Comparison of ENCODE assay signal across 23 mouse cellular contexts in the genomic region with DNA sequence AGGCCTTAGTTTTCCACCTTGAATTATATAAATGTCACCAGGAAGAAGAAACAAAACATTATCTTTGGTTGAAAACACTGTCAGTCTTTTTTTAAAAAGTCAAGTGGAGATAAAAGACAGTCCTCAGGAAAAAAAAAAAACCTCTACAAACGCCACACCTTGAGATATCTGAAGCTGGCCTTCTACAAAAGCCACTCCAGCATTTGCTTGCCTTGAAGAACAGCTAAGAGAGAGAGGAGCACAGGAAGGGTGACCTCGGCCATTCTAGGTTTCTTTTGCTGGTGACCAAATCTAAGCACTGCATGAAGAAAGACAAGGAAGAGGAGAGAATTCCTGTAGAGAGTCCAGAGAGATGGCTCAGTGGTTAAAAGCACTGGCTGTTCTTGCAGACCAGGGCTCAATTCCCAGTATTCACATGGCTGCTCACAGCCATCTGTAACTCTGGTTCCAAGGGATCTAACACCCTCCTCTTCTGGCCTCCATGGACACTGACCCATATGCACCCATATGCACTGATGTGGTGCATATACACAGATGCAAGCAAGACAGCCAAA.
DNase-seq lines count a peak whose midpoint lies in the region; ATAC-seq and TF ChIP-seq lines count a peak whose summit lies in the region.
"Had no signal": no experiment of that assay in that cellular context is flagged by ENCODE, and none has a peak within 500 bp of the region (broad histone marks: within the 10 kb centered on the region; RNA-seq: fewer than 3 reads in every experiment).

No protein-coding gene starts in this region.

- peak in 1 of 2 experiments; percentile 13; a peak in 1 of 4 replicates for TF ChIP-seq EP300 in MEL (IDR thresholded peaks at IDR 0.05; ENCODE audit: low read depth in 1 of 2, low read length in 2 of 2)
- TF ChIP-seq EP300 in stomach, postnatal 0 days (optimal IDR thresholded peaks at IDR 0.05) = no peak

- no peaks in the 10 kb centered on the region for H3K79me2 ChIP-seq in MEL (ENCODE audit: control insufficient read depth, insufficient read depth, low read length, poor library complexity)

- 0 out of 2 replicates have a peak overlapping the region, but pooled peaks have one; percentile 22 for H3K27ac ChIP-seq in heart, embryonic 10.5 days
- peak overlapping the region; percentile 35; the same call in 1 of the 2 replicates for H3K27ac ChIP-seq in MEL (ENCODE audit: control insufficient read depth, low read depth, low read length)
- H3K27ac ChIP-seq in stomach, postnatal 0 days (replicated peaks) = 0 out of 2 replicates have a peak overlapping the region, but pooled peaks have one; percentile 13
- H3K27ac ChIP-seq: embryonic facial prominence, embryonic 15.5 days; heart, embryonic 13.5 days; hindbrain, embryonic 13.5 days had no signal

- WGBS in heart, embryonic 10.5 days = 51% methylated on average over 2 of the region's 2 CpGs
- WGBS in stomach, postnatal 0 days = 47% methylated on average over 2 of the region's 2 CpGs

- no peaks in the 10 kb centered on the region for H3K27me3 ChIP-seq in heart, embryonic 10.5 days (ENCODE audit: insufficient read depth, poor library complexity, severe bottlenecking)
- no peaks in the 10 kb centered on the region for H3K27me3 ChIP-seq in MEL (ENCODE audit: control insufficient read depth in 1 of 2, insufficient read depth in 2 of 2, low read length in 2 of 2)
- no peaks in the 10 kb centered on the region for H3K27me3 ChIP-seq in stomach, postnatal 0 days (ENCODE audit: control insufficient read depth, insufficient read depth, low read length)
- H3K27me3 ChIP-seq: embryonic facial prominence, embryonic 12.5 days; embryonic facial prominence, embryonic 15.5 days; heart, embryonic 13.5 days; hindbrain, embryonic 13.5 days; Patski had no signal

- ATAC-seq in stomach, postnatal 0 days (ENCODE audit: low FRiP score, low TSS enrichment) = no peak
- ATAC-seq: forebrain, embryonic 14.5 days; forebrain, postnatal 0 days; hindbrain, embryonic 16.5 days; intestine, embryonic 16.5 days; Patski had no signal

- H3K4me1 ChIP-seq in heart, embryonic 10.5 days = peaks cover 39% of the 10 kb centered on the region
- H3K4me1 ChIP-seq in MEL (ENCODE audit: control insufficient read depth in 1 of 2, insufficient read depth in 2 of 2, low read length in 2 of 2) = peaks cover 17 to 42% of the 10 kb centered on the region in 2 experiments
- H3K4me1 ChIP-seq in stomach, postnatal 0 days (replicated peaks; ENCODE audit: control insufficient read depth, insufficient read depth) = 0 out of 2 replicates have a peak, but pooled peaks cover 3% of the 10 kb centered on the region

- TF ChIP-seq CTCF in MEL (IDR thresholded peaks at IDR 0.05 in 2 of 3, conservative IDR thresholded peaks at IDR 0.05 in 1 of 3; ENCODE audit: control insufficient read depth in 1 of 3, insufficient read depth in 1 of 3, low read depth in 2 of 3, low read length in 3 of 3, poor library complexity in 1 of 3, severe bottlenecking in 1 of 3) = no peak
- TF ChIP-seq CTCF in stomach, postnatal 0 days (IDR thresholded peaks at IDR 0.05; ENCODE audit: low read depth) = no peak

- no peak for TF ChIP-seq POLR2A in MEL (IDR thresholded peaks at IDR 0.05; ENCODE audit: control insufficient read depth in 1 of 2, insufficient read depth in 1 of 2, low read depth in 1 of 2, low read length in 2 of 2, poor library complexity in 1 of 2)

- TF ChIP-seq RAD21 in MEL (IDR thresholded peaks at IDR 0.05; ENCODE audit: low read depth, low read length) = no peak

- DNase-seq in heart, embryonic 10.5 days (ENCODE audit: low spot score) = no peak
- no peak for DNase-seq in heart, postnatal 4 days
- peak; percentile 65 for DNase-seq in A20 (ENCODE audit: low read depth, low spot score)
- DNase-seq in MEL (ENCODE audit: low read depth, low spot score) = no peak
- DNase-seq in stomach, postnatal 0 days (ENCODE audit: low spot score) = no peak
- no peak for DNase-seq in cerebellum, postnatal 25 days
- no peak for DNase-seq in urinary bladder, postnatal 4 days (ENCODE audit: low spot score in 2 of 2)
- DNase-seq: adrenal gland, postnatal 10 days; adrenal gland, postnatal 36 days; cerebellum, adult 18-20 months; cerebellum, adult 9-10 months; cerebellum, postnatal 14 days; forebrain, postnatal 0 days; gastrocnemius, postnatal 25 days; heart, postnatal 14 days had no signal

- H3K9me3 ChIP-seq in heart, embryonic 10.5 days = no peaks in the 10 kb centered on the region
- H3K9me3 ChIP-seq in MEL (replicated peaks; ENCODE audit: insufficient read depth, low read length) = no peaks in the 10 kb centered on the region
- H3K9me3 ChIP-seq in stomach, postnatal 0 days (ENCODE audit: control insufficient read depth, low read length) = no peaks in the 10 kb centered on the region
- H3K9me3 ChIP-seq: embryonic facial prominence, embryonic 12.5 days; embryonic facial prominence, embryonic 15.5 days; heart, embryonic 13.5 days; hindbrain, embryonic 13.5 days had no signal

- H3K4me2 ChIP-seq in stomach, postnatal 0 days (replicated peaks; ENCODE audit: low read depth) = no peak overlapping the region
- H3K4me2 ChIP-seq: embryonic facial prominence, embryonic 12.5 days; embryonic facial prominence, embryonic 15.5 days; heart, embryonic 13.5 days; hindbrain, embryonic 13.5 days had no signal

- H3K4me3 ChIP-seq in heart, embryonic 10.5 days = no peak overlapping the region
- H3K4me3 ChIP-seq in MEL (ENCODE audit: control insufficient read depth in 1 of 2, insufficient read depth in 1 of 2, low read depth in 2 of 2, low read length in 2 of 2) = no peak overlapping the region
- H3K4me3 ChIP-seq in stomach, postnatal 0 days (ENCODE audit: low read depth, low read length) = no peak overlapping the region
- H3K4me3 ChIP-seq: embryonic facial prominence, embryonic 12.5 days; embryonic facial prominence, embryonic 15.5 days; heart, embryonic 13.5 days; hindbrain, embryonic 13.5 days had no signal

- peaks cover 2% of the 10 kb centered on the region; the same call in 1 of the 2 replicates for H3K36me3 ChIP-seq in heart, embryonic 10.5 days
- H3K36me3 ChIP-seq in MEL (ENCODE audit: control insufficient read depth in 1 of 2, insufficient read depth in 2 of 2, low read length in 2 of 2) = peaks cover 0 to 28% of the 10 kb centered on the region in 2 experiments; a peak in 2 of 4 replicates
- H3K36me3 ChIP-seq in stomach, postnatal 0 days (ENCODE audit: control insufficient read depth, insufficient read depth, low read length) = no peaks in the 10 kb centered on the region
- H3K36me3 ChIP-seq: embryonic facial prominence, embryonic 12.5 days; embryonic facial prominence, embryonic 15.5 days; heart, embryonic 13.5 days; hindbrain, embryonic 13.5 days had no signal

- H3K9ac ChIP-seq in MEL (ENCODE audit: control insufficient read depth, low read depth, low read length, poor library complexity, severe bottlenecking) = no peak overlapping the region
- H3K9ac ChIP-seq in stomach, postnatal 0 days (ENCODE audit: low read length) = no peak overlapping the region
- H3K9ac ChIP-seq: embryonic facial prominence, embryonic 12.5 days; embryonic facial prominence, embryonic 15.5 days; forebrain, postnatal 0 days; heart, embryonic 13.5 days; hindbrain, embryonic 13.5 days had no signal

TF ChIP-seq in MEL, 35 proteins besides CTCF, POLR2A, EP300 and RAD21:
- TF ChIP-seq BHLHE40 (IDR thresholded peaks at IDR 0.05; ENCODE audit: borderline replicate concordance, low read depth, low read length) (no peak), HCFC1 (IDR thresholded peaks at IDR 0.05; ENCODE audit: low read depth, low read length) (no peak), ETS1 (IDR thresholded peaks at IDR 0.05; ENCODE audit: low read depth, low read length) (peak; percentile 19; the same call in 1 of the 2 replicates), MYC (IDR thresholded peaks at IDR 0.05; ENCODE audit: low read depth, low read length) (no peak), ZMIZ1 (IDR thresholded peaks at IDR 0.05; ENCODE audit: low read depth, low read length) (no peak), MEF2A (IDR thresholded peaks at IDR 0.05; ENCODE audit: extremely low read depth, insufficient replicate concordance, low read depth, low read length, poor library complexity, severe bottlenecking) (no peak), POLR2AphosphoS2 (IDR thresholded peaks at IDR 0.05; ENCODE audit: low read length) (no peak), NRF1 (IDR thresholded peaks at IDR 0.05; ENCODE audit: insufficient read depth, low read depth, low read length, poor library complexity, severe bottlenecking) (no peak), MYB (IDR thresholded peaks at IDR 0.05; ENCODE audit: low read depth, low read length) (no peak), ZNF384 (IDR thresholded peaks at IDR 0.05; ENCODE audit: low read depth, low read length) (peak; percentile 97), UBTF (IDR thresholded peaks at IDR 0.05; ENCODE audit: borderline replicate concordance, insufficient read depth, low read depth, low read length) (no peak), TBP (IDR thresholded peaks at IDR 0.05; ENCODE audit: low read depth, low read length) (no peak), GATA1 (IDR thresholded peaks at IDR 0.05; ENCODE audit: low read depth, low read length) (peak; percentile 56), CHD1 (IDR thresholded peaks at IDR 0.05; ENCODE audit: low read depth, low read length) (no peak), CHD2 (IDR thresholded peaks at IDR 0.05; ENCODE audit: low read length) (no peak), USF1 (IDR thresholded peaks at IDR 0.05; ENCODE audit: low read depth, low read length) (no peak), MAZ (IDR thresholded peaks at IDR 0.05; ENCODE audit: low read depth, low read length) (no peak), GABPA (IDR thresholded peaks at IDR 0.05; ENCODE audit: low read depth, low read length) (no peak)
TF ChIP-seq in MEL: peak in this region for 3.
